Mouse (Mus musculus): ENCODE measurements at regions not wholly inside any gene's neighbourhood (a gene's known extent, or its start where the extent isn't known, plus 50 kb on each side); places are given as distances from the start of the nearest gene placed in this dataset.

DNA sequence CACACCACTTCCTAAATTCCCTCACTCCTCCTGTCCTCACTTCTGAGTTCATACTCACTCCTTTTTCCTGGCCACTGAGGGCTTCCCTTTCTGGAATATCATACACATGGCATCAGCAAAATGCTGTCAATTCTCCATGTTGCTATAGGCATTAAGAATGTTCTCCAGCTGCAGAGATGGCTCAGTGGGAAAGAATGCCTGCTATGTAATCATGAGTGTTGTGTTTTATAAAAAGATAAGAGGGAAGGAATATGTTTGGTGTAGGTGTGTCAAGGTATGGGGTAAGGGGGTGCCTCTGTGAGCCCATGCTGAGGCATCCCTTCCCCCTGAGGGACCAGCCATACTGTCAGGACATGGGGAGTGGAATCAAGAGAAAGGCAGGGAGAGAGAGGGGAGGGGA, 207.6 kb downstream of the Phlda1 start:
- TF ChIP-seq CTCF (IDR thresholded peaks at IDR 0.05; ENCODE audit: control insufficient read depth, insufficient read depth, insufficient read length) (no peak), MAX (IDR thresholded peaks at IDR 0.05) (no peak), CEBPB (IDR thresholded peaks at IDR 0.05; ENCODE audit: low read depth) (no peak)

Data from C2C12 (cell line).